Mouse (Mus musculus) kidney, postnatal 0 days (tissue): ENCODE data around the gene Creb5. TPM values are rescaled to one million over a fixed set of nuclear protein-coding genes. Genes with fewer than 3 reads are reported as not detected.
A peak's percentile ranks its signal among the peaks of the same experiment; 100 is the strongest.

Experiments used
- ATAC-seq: fragments of 200-750 bp; cut with Nextera tagmentation; replicated peaks from 2 replicates; pipeline ENCODE4 v1.8.0; 2017; ENCODE audit warnings: low read depth, moderate number of reproducible peaks, moderate TSS enrichment, moderate library complexity; ENCODE audit not compliant: low FRiP score
- DNase-seq: peaks from one replicate; pipeline ENCODE4 v3.0.0-alpha.2; 2016; ENCODE audit warnings: low spot score
- H3K27ac ChIP-seq: fragments of 300-500 bp; sonication (generic); 2 replicates; pipeline ENCODE4 v1.5.1; 2014; ENCODE audit warnings: mild to moderate bottlenecking
- H3K27me3 ChIP-seq: fragments of 300-500 bp; sonication (generic); 2 replicates; pipeline ENCODE4 v1.6.1; 2014; ENCODE audit warnings: low read length, mixed read lengths; ENCODE audit not compliant: insufficient read depth
- H3K36me3 ChIP-seq: fragments of 300-500 bp; sonication (generic); 2 replicates; pipeline ENCODE4 v1.6.1; 2014; ENCODE audit warnings: low read length, mixed read lengths; ENCODE audit not compliant: insufficient read depth
- H3K4me1 ChIP-seq: fragments of 300-500 bp; sonication (generic); replicated peaks from 2 replicates; pipeline ENCODE4 v1.6.1; 2014; ENCODE audit warnings: antibody characterized with exemption, low read length, mixed read lengths; ENCODE audit not compliant: insufficient read depth
- H3K4me2 ChIP-seq: fragments of 300-500 bp; sonication (generic); 2 replicates; pipeline ENCODE4 v1.6.1; 2014; ENCODE audit warnings: mild to moderate bottlenecking, low read length, moderate library complexity, mixed read lengths
- H3K4me3 ChIP-seq: fragments of 300-500 bp; sonication (generic); replicated peaks from 2 replicates; pipeline ENCODE4 v1.5.1; 2014; ENCODE audit warnings: low read depth, low read length
- H3K9ac ChIP-seq: fragments of 300-500 bp; sonication (generic); 2 replicates; pipeline ENCODE4 v1.6.1; 2014; ENCODE audit warnings: low read depth, low read length
- H3K9me3 ChIP-seq: fragments of 300-500 bp; sonication (generic); replicated peaks from 2 replicates; pipeline ENCODE4 v1.6.1; 2016; ENCODE audit warnings: low read length, inconsistent platforms, mixed read lengths
- CTCF ChIP-seq: IDR thresholded peaks from 2 replicates; pipeline ENCODE4 v1.5.1; 2016; ENCODE audit warnings: antibody characterized with exemption, low read depth, mild to moderate bottlenecking, moderate library complexity
- WGBS: fragments of 180-500 bp; shearing (Covaris S2); extraction: QIAGEN DNeasy Blood & Tissue Kit; methylation state at CpG from one replicate; pipeline ENCODE4 v1.1.7; 2014; 5-methylcytosine and 5-hydroxymethylcytosine counted together
- polyA plus RNA-seq: library from polyadenylated mRNA; unstranded; fragments of >200 nt; fragmentation: Nextera tagmentation; extraction: Ambion mirVana; gene quantifications from 2 replicates; pipeline ENCODE4 v1.2.1, GENCODE M21; 2015

The Creb5 gene
- polyA plus RNA-seq, 1 experiment from 2014 or later: 1.6 TPM

DNA sequence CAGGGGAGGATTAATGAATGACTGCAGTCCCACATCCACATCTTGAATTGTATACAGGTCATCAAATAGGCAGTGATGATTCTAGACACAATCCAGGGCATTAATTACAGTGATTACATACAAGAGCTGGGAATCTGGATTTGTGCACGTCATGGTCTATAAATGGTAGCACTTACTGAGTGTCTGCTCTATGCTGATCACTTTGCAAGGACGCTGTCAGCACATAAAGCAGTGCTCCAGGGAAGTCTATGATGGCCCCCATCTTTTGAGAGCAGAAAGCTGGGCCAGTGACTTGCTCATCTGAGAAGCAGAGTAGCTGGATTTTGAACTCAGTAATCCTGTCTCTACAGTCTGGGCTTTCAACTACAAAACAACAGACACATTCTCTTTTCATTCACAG, 318.1 kb downstream of the Creb5 start:
- Histone ChIP-seq H3K9ac (no peak overlapping the region), H3K36me3 (no peaks in the 10 kb centered on the region), H3K4me3 (no peak overlapping the region), H3K27ac (no peak overlapping the region), H3K4me1 (no peaks in the 10 kb centered on the region), H3K4me2 (no peak overlapping the region), H3K27me3 (no peaks in the 10 kb centered on the region; the same call in 1 of the 2 replicates), H3K9me3 (no peaks in the 10 kb centered on the region)
- WGBS: 79% methylated on average over 2 of the region's 2 CpGs
- no peak for ATAC-seq
- DNase-seq: no peak
- TF ChIP-seq CTCF: no peak

DNA sequence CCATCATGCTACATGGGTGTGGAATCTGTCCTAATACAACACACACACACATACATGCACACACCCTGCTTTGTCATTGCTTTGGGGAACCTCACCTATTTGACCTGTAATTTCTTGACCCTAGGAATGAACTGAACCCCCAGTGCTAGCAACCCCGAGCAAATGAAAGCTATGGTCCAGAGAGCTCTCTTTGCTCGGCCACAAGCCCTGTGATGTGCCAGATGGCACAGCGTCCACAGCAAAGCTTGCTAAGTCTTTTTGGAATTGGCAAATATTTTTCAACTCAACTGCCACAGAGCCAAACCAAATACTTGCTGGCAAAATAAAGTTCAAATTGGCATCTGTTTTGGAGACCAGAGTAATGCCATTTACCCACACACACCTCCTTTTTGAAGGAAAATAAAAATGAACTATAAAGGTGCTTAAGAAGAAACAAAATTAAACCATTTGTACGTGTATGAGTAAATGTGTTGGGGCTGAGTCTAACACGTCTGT, 324.4 kb downstream of the Creb5 start:
- ATAC-seq: no peak
- Histone ChIP-seq H3K4me2 (no peak overlapping the region), H3K4me1 (no peaks in the 10 kb centered on the region), H3K27ac (no peak overlapping the region), H3K4me3 (no peak overlapping the region), H3K27me3 (0 out of 2 replicates have a peak, but pooled peaks cover 3% of the 10 kb centered on the region), H3K9ac (no peak overlapping the region), H3K9me3 (no peaks in the 10 kb centered on the region), H3K36me3 (no peaks in the 10 kb centered on the region)
- TF ChIP-seq CTCF: no peak
- WGBS: 86% methylated on average over 5 of the region's 5 CpGs
- DNase-seq: no peak

GRCm38 (mm10) chr6:53612681-53613080, 325.6 kb downstream of the Creb5 start:
- 28% methylated on average over 6 of the region's 6 CpGs for WGBS
- ATAC-seq: no peak
- no peak for DNase-seq

DNA sequence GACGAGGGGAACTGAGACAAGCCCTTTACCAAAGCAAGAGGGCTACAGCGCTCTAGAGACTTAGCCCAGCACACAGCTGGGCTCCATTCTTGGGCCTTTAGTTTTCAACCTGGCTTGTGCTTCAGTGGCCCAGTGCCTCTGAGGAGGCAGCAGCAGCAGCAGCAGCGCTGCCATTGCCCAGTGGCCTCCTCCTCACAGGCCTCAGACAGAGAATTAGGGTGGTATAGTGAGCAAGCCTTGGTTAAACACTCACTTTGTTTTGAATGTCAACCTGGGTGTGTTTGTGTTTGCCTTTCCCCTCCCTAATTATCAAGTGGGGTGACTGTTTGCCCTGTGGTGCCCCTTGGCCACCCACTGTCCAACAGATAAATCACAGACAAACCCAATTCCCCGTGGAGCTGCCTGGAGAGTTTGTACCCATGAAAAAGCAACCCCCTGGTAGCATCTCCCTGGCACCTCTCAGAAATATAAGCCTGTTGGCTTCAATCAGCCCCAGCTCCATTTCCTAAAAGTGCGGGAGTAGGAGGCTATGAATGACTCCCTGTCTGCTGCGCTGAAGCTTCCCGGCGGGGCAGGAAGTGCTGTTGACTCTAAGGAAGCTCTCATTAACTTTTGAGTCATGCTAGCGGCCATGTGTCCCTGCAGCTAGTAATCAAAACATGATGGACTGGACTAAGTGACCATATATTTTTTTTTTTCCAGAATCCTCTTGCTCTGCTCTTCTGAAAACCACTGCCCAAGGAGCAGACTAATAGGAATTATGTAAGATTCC, 328.6 kb downstream of the Creb5 start:
- Histone ChIP-seq H3K4me2 (no peak overlapping the region), H3K9me3 (no peaks in the 10 kb centered on the region), H3K9ac (no peak overlapping the region), H3K27me3 (0 out of 2 replicates have a peak, but pooled peaks cover 3% of the 10 kb centered on the region), H3K4me3 (no peak overlapping the region), H3K4me1 (no peaks in the 10 kb centered on the region), H3K36me3 (no peaks in the 10 kb centered on the region), H3K27ac (no peak overlapping the region)
- TF ChIP-seq CTCF: no peak
- DNase-seq (peak; percentile 91), ATAC-seq (peak; percentile 73; the same call in 1 of the 2 replicates)
- 32% methylated on average over 9 of the region's 9 CpGs for WGBS

More at GRCm38 (mm10) chr6:53612681-53613080, 325.6 kb downstream of the Creb5 start:
- Histone ChIP-seq H3K27me3 (0 out of 2 replicates have a peak, but pooled peaks cover 3% of the 10 kb centered on the region), H3K4me3 (no peak overlapping the region), H3K4me1 (no peaks in the 10 kb centered on the region), H3K27ac (no peak overlapping the region), H3K9me3 (no peaks in the 10 kb centered on the region), H3K4me2 (no peak overlapping the region), H3K9ac (no peak overlapping the region), H3K36me3 (no peaks in the 10 kb centered on the region)
- no peak for TF ChIP-seq CTCF

DNA sequence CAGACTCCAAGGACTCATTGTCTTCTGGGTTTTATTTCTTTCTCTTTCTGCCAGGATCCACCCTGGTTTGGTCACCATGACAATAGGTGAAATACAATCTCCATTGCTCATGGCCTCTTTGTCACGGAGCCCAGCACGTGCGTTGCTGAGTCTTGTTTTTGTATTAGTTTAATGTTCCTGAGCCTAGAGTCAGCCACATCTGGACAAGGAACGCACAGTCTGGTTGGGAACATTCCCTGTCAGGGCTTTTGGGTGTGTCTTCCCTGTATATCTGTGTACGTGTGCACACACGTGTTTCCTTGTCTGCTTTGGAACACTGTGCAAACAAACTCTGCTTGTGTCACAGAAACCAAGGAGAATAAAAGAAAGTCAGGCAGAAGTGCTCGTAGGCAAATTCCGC, 331.1 kb downstream of the Creb5 start:
- WGBS: 55% methylated on average over 8 of the region's 8 CpGs
- H3K27ac ChIP-seq: no peak overlapping the region
- ATAC-seq (no peak; the same call in 1 of the 2 replicates), DNase-seq (no peak)
- no peak overlapping the region for H3K4me2 ChIP-seq
- H3K4me1 ChIP-seq: no peaks in the 10 kb centered on the region
- no peak overlapping the region for H3K4me3 ChIP-seq
- no peak for TF ChIP-seq CTCF
- no peaks in the 10 kb centered on the region for H3K9me3 ChIP-seq
- no peaks in the 10 kb centered on the region for H3K36me3 ChIP-seq
- H3K9ac ChIP-seq: no peak overlapping the region
- 0 out of 2 replicates have a peak, but pooled peaks cover 3% of the 10 kb centered on the region for H3K27me3 ChIP-seq

GRCm38 (mm10) chr6:53619676-53620075, 332.6 kb downstream of the Creb5 start:
- Histone ChIP-seq H3K4me1 (no peaks in the 10 kb centered on the region), H3K27ac (no peak overlapping the region), H3K36me3 (no peaks in the 10 kb centered on the region), H3K27me3 (no peaks in the 10 kb centered on the region), H3K4me2 (no peak overlapping the region), H3K9me3 (no peaks in the 10 kb centered on the region), H3K4me3 (no peak overlapping the region), H3K9ac (no peak overlapping the region)
- TF ChIP-seq CTCF: no peak
- DNase-seq (no peak), ATAC-seq (no peak)
- 87% methylated on average over 1 of the region's 1 CpGs for WGBS
